Mouse (Mus musculus) forebrain, embryonic 16.5 days (tissue): ENCODE measurements around the gene Bag3. TPM values are rescaled to one million over a fixed set of nuclear protein-coding genes. Genes with fewer than 3 reads are reported as not detected.

Source experiments
- ATAC-seq: fragments of 200-750 bp; cut with Nextera tagmentation; 2 replicates; pipeline ENCODE4 v1.8.0; 2017; ENCODE audit warnings: mild to moderate bottlenecking, moderate library complexity
- H3K27ac ChIP-seq: fragments of 300-500 bp; sonication (generic); 2 replicates; pipeline ENCODE4 v1.5.1; 2014; ENCODE audit warnings: low read length, control low read depth
- H3K27me3 ChIP-seq: fragments of 300-500 bp; sonication (generic); replicated peaks from 2 replicates; pipeline ENCODE4 v1.6.1; 2014; ENCODE audit warnings: low read length; ENCODE audit not compliant: control insufficient read depth, insufficient read depth
- H3K36me3 ChIP-seq: fragments of 300-500 bp; sonication (generic); 2 replicates; pipeline ENCODE4 v1.6.1; 2014; ENCODE audit not compliant: control insufficient read depth, insufficient read depth
- H3K4me1 ChIP-seq: fragments of 300-500 bp; sonication (generic); replicated peaks from 2 replicates; pipeline ENCODE4 v1.6.1; 2014; ENCODE audit warnings: low read length; ENCODE audit not compliant: control insufficient read depth, insufficient read depth
- H3K4me2 ChIP-seq: fragments of 300-500 bp; sonication (generic); 2 replicates; pipeline ENCODE4 v1.6.1; 2014; ENCODE audit warnings: mild to moderate bottlenecking, low read length, control low read depth
- H3K4me3 ChIP-seq: fragments of 300-500 bp; sonication (generic); replicated peaks from 2 replicates; pipeline ENCODE4 v1.5.1; 2014; ENCODE audit warnings: mild to moderate bottlenecking, low read length, control low read depth
- H3K9ac ChIP-seq: fragments of 300-500 bp; sonication (generic); replicated peaks from 2 replicates; pipeline ENCODE4 v1.6.1; 2014; ENCODE audit warnings: low read depth, low read length, control low read depth
- H3K9me3 ChIP-seq: fragments of 300-500 bp; sonication (generic); 2 replicates; pipeline ENCODE4 v1.6.1; 2016; ENCODE audit warnings: low read length; ENCODE audit not compliant: control insufficient read depth
- WGBS: fragments of 180-500 bp; shearing (Covaris S2); extraction: QIAGEN DNeasy Blood & Tissue Kit; methylation state at CpG from one replicate; pipeline ENCODE4 v1.1.7; 2014; 5-methylcytosine and 5-hydroxymethylcytosine counted together
- polyA plus RNA-seq: library from polyadenylated mRNA; unstranded; fragments of >200 nt; fragmentation: Nextera tagmentation; extraction: Ambion mirVana; gene quantifications from 2 replicates; pipeline ENCODE4 v1.2.1, GENCODE M21; 2015

The Bag3 gene
- polyA plus RNA-seq, 1 experiment from 2014 or later, result 1.5 TPM

GRCm38 (mm10) chr7:128519316-128520050, 3.9 kb upstream of the Bag3 start:
- Histone ChIP-seq H3K27ac (no peak overlapping the region), H3K4me1 (peaks cover 13% of the 10 kb centered on the region), H3K27me3 (peaks cover 18% of the 10 kb centered on the region), H3K9me3 (no peaks in the 10 kb centered on the region), H3K36me3 (no peaks in the 10 kb centered on the region), H3K9ac (no peak overlapping the region), H3K4me3 (no peak overlapping the region), H3K4me2 (no peak overlapping the region)
- 80% methylated on average over 16 of the region's 16 CpGs for WGBS
- ATAC-seq, result no peak

GRCm38 (mm10) chr7:128523962-128524581, 656 bp downstream of the Bag3 start:
- Histone ChIP-seq H3K9ac (peak overlapping the region; percentile 51), H3K4me1 (peaks cover 14% of the 10 kb centered on the region), H3K4me2 (peak overlapping the region; percentile 60), H3K27ac (no peak overlapping the region; the same call in 1 of the 2 replicates), H3K27me3 (peaks cover 18% of the 10 kb centered on the region), H3K4me3 (peak overlapping the region; percentile 45), H3K36me3 (no peaks in the 10 kb centered on the region), H3K9me3 (no peaks in the 10 kb centered on the region)
- peak; percentile 45 for ATAC-seq
- WGBS, result 2% methylated on average over 51 of the region's 51 CpGs

GRCm38 (mm10) chr7:128524641-128525040, 1.2 kb downstream of the Bag3 start:
- Histone ChIP-seq H3K9ac (no peak overlapping the region), H3K4me3 (no peak overlapping the region), H3K36me3 (no peaks in the 10 kb centered on the region), H3K4me1 (peaks cover 20% of the 10 kb centered on the region), H3K27me3 (peaks cover 18% of the 10 kb centered on the region), H3K9me3 (no peaks in the 10 kb centered on the region), H3K27ac (no peak overlapping the region), H3K4me2 (no peak overlapping the region)
- 82% methylated on average over 3 of the region's 3 CpGs for WGBS
- ATAC-seq, result no peak

- Histone ChIP-seq H3K27ac (no peak overlapping the region), H3K4me3 (no peak overlapping the region), H3K9me3 (no peaks in the 10 kb centered on the region), H3K9ac (no peak overlapping the region), H3K4me1 (peaks cover 31% of the 10 kb centered on the region), H3K27me3 (peaks cover 18% of the 10 kb centered on the region), H3K36me3 (no peaks in the 10 kb centered on the region), H3K4me2 (no peak overlapping the region)
- no peak for ATAC-seq
- 79% methylated on average over 6 of the region's 6 CpGs for WGBS
Measured at GRCm38 (mm10) chr7:128526611-128527010, 3.2 kb downstream of the Bag3 start.

- Histone ChIP-seq H3K4me3 (no peak overlapping the region), H3K27ac (no peak overlapping the region), H3K4me2 (no peak overlapping the region), H3K9me3 (no peaks in the 10 kb centered on the region), H3K9ac (no peak overlapping the region), H3K27me3 (peaks cover 7% of the 10 kb centered on the region), H3K36me3 (no peaks in the 10 kb centered on the region), H3K4me1 (peaks cover 31% of the 10 kb centered on the region)
- ATAC-seq, result no peak
- 81% methylated on average over 9 of the region's 9 CpGs for WGBS
Measured at GRCm38 (mm10) chr7:128528596-128528995, 5.2 kb downstream of the Bag3 start.

GRCm38 (mm10) chr7:128529126-128529525, 5.7 kb downstream of the Bag3 start:
- Histone ChIP-seq H3K4me3 (no peak overlapping the region), H3K9me3 (no peaks in the 10 kb centered on the region), H3K27me3 (peaks cover 2% of the 10 kb centered on the region), H3K4me1 (peaks cover 25% of the 10 kb centered on the region), H3K27ac (no peak overlapping the region), H3K9ac (no peak overlapping the region), H3K4me2 (no peak overlapping the region), H3K36me3 (no peaks in the 10 kb centered on the region)
- 60% methylated on average over 6 of the region's 6 CpGs for WGBS
- ATAC-seq, result no peak; the same call in 1 of the 2 replicates

GRCm38 (mm10) chr7:128529574-128530051, 6.2 kb downstream of the Bag3 start:
- 0 out of 2 replicates have a peak overlapping the region, but pooled peaks have one; percentile 27 for H3K27ac ChIP-seq
- no peaks in the 10 kb centered on the region for H3K9me3 ChIP-seq
- no peak overlapping the region for H3K4me3 ChIP-seq
- H3K4me2 ChIP-seq, result no peak overlapping the region
- H3K27me3 ChIP-seq, result no peaks in the 10 kb centered on the region
- no peaks in the 10 kb centered on the region for H3K36me3 ChIP-seq
- 31% methylated on average over 14 of the region's 14 CpGs for WGBS
- H3K4me1 ChIP-seq, result peaks cover 24% of the 10 kb centered on the region
- peak; percentile 49; the same call in 1 of the 2 replicates for ATAC-seq
- H3K9ac ChIP-seq, result no peak overlapping the region

- Histone ChIP-seq H3K27me3 (no peaks in the 10 kb centered on the region), H3K36me3 (no peaks in the 10 kb centered on the region), H3K27ac (no peak overlapping the region), H3K4me2 (peak overlapping the region; percentile 36), H3K4me1 (peaks cover 38% of the 10 kb centered on the region), H3K9me3 (no peaks in the 10 kb centered on the region), H3K9ac (peak overlapping the region; percentile 47), H3K4me3 (no peak overlapping the region)
- WGBS, result 6% methylated on average over 11 of the region's 11 CpGs
- ATAC-seq, result peak; percentile 52
Measured at GRCm38 (mm10) chr7:128531031-128531430, 7.6 kb downstream of the Bag3 start.

GRCm38 (mm10) chr7:128531929-128532328, 8.5 kb downstream of the Bag3 start:
- WGBS, result 56% methylated on average over 6 of the region's 6 CpGs
- ATAC-seq, result no peak
- no peak overlapping the region for H3K27ac ChIP-seq
- H3K4me3 ChIP-seq, result no peak overlapping the region
- peaks cover 41% of the 10 kb centered on the region for H3K4me1 ChIP-seq
- no peaks in the 10 kb centered on the region for H3K36me3 ChIP-seq
- H3K27me3 ChIP-seq, result no peaks in the 10 kb centered on the region
- no peak overlapping the region for H3K9ac ChIP-seq
- H3K4me2 ChIP-seq, result no peak overlapping the region
- no peaks in the 10 kb centered on the region for H3K9me3 ChIP-seq
